Mouse (Mus musculus) hindbrain, embryonic 14.5 days (tissue): Measurements from ENCODE around the gene Cldn2. TPM values are rescaled to one million over a fixed set of nuclear protein-coding genes. Genes with fewer than 3 reads are reported as not detected.

Experiments used
- polyA plus RNA-seq: library from polyadenylated mRNA; unstranded; fragments of >200 nt; fragmentation: Nextera tagmentation; extraction: Ambion mirVana; gene quantifications from 2 replicates; pipeline ENCODE4 v1.2.1, GENCODE M21; 2014

Cldn2 gene
- polyA plus RNA-seq, 1 experiment from 2014 or later: 1.2 TPM

Other genes starting within 250 kb of the Cldn2 start
- 4.9 and 5.3 TPM in 2 replicates for gene Rnf128, start 237.5 kb upstream of the Cldn2 start, polyA plus RNA-seq
- gene Tbc1d8b, start 115.8 kb upstream of the Cldn2 start, polyA plus RNA-seq: 0.22 and 0.23 TPM in 2 replicates
- not detected in 2 replicates for gene Gm15013, start 86.3 kb upstream of the Cldn2 start, polyA plus RNA-seq
- gene Ripply1, start 18.5 kb upstream of the Cldn2 start, polyA plus RNA-seq: not detected in 2 replicates
- gene Morc4, start 70.8 kb downstream of the Cldn2 start, polyA plus RNA-seq: 5.3 and 6.5 TPM in 2 replicates
- 7.4 and 8.3 TPM in 2 replicates for gene Rbm41, start 197.8 kb downstream of the Cldn2 start, polyA plus RNA-seq